Mouse (Mus musculus) small intestine, adult 2 months (tissue): ENCODE results near the gene Prdx2.

Experiments used
- CTCF ChIP-seq: fragments of 200-500 bp; IDR thresholded peaks from 2 replicates; pipeline ENCODE4 v1.5.1; 2012; ENCODE audit warnings: low read depth, mild to moderate bottlenecking, control low read depth, inconsistent platforms, low read length, moderate library complexity, mixed read lengths; ENCODE audit not compliant: insufficient replicate concordance, insufficient read length; ENCODE audit errors: extremely low read depth
- POLR2A ChIP-seq: fragments of 200-500 bp; IDR thresholded peaks from 2 replicates; pipeline ENCODE4 v1.6.1; 2012; ENCODE audit warnings: low read depth, mild to moderate bottlenecking, control low read depth, inconsistent platforms, low read length, moderate library complexity

GRCm38 (mm10) chr8:84973803-84974542, 4.6 kb downstream of the Prdx2 start:
- TF ChIP-seq CTCF (peak; percentile 4; the same call in 1 of the 2 replicates), POLR2A (no peak)
